Mouse (Mus musculus): ENCODE results near the gene Tcf23.

DNA sequence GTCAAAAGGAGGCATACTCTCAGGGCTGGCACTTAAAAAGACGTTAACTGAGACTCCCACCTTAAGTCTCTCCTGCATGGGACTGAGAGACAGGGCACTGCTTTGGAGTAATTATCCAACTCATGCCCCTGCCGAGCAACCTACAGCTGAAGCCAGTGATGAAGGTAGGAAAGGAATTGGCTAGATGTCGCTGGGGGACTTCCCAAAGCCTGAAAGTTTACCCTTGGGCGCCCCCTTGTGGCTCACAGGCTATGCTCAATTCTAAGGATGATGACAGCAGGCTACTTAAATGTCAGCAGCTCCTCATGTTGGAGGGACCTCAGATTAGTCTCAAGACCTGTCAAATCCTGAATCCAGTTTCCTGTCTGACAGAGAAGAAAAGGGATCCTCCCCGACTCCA lies 35.7 kb downstream of the Tcf23 start:
- no peak for TF ChIP-seq POLR2AphosphoS2 (IDR thresholded peaks at IDR 0.05; ENCODE audit: low read depth, low read length)
- no peak for TF ChIP-seq TCF12 (IDR thresholded peaks at IDR 0.05; ENCODE audit: low read depth, low read length)
